Mouse (Mus musculus) cortical plate, adult 2 months (tissue): Measurements from ENCODE around the gene Carmil3.

Experiments
- CTCF ChIP-seq: fragments of 200-500 bp; IDR thresholded peaks from 2 replicates; pipeline ENCODE4 v1.5.1; 2011; ENCODE audit warnings: mild to moderate bottlenecking, control low read depth, low read length; ENCODE audit not compliant: insufficient read depth; ENCODE audit errors: extremely low read depth
- POLR2A ChIP-seq: fragments of 200-500 bp; IDR thresholded peaks from 2 replicates; pipeline ENCODE4 v1.6.1; 2011; ENCODE audit warnings: mild to moderate bottlenecking, low read length, control low read depth; ENCODE audit not compliant: insufficient read depth; ENCODE audit errors: extremely low read depth

- TF ChIP-seq CTCF (no peak), POLR2A (peak; percentile 25; the same call in 1 of the 2 replicates)
These were observed 50.4 kb downstream of the Carmil3 start for GRCm38 (mm10) chr14:55540787-55541321.
